Mouse (Mus musculus): ENCODE measurements around the gene Hddc3.

DNA sequence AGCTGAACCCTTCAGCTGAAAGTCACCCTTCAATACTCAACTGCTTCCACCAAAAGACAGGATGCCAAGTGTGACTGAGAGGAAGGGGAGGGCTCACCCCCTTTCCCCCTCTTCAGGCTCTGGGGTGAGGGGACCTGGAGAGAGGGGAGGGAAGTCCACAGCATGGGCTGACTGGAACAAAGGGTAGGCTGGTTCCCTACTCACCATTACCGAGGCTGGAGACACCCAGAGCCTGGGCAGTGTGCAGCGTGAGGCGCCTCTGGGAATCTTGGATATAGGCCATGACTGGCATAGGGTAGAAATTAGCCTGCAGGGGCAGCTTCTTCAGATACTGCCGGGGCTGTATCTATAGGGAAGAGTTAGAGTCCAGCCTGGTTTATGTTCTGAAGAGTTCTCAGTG lies 15.1 kb downstream of the Hddc3 start:
- TF ChIP-seq CTCF (conservative IDR thresholded peaks at IDR 0.05 in 1 of 2, IDR thresholded peaks at IDR 0.05 in 1 of 2; ENCODE audit: low read depth in 2 of 2, low read length in 2 of 2) (no peak), USF2 (conservative IDR thresholded peaks at IDR 0.05; ENCODE audit: low read depth, low read length) (no peak), RAD21 (IDR thresholded peaks at IDR 0.05; ENCODE audit: low read depth, low read length) (no peak), KAT2A (IDR thresholded peaks at IDR 0.05; ENCODE audit: insufficient replicate concordance, low read length) (no peak), POLR2A (IDR thresholded peaks at IDR 0.05; ENCODE audit: low read depth, low read length) (no peak), TBP (conservative IDR thresholded peaks at IDR 0.05; ENCODE audit: low read depth, low read length) (no peak), MEF2A (IDR thresholded peaks at IDR 0.05; ENCODE audit: borderline replicate concordance, low read depth, low read length) (no peak), NELFE (IDR thresholded peaks at IDR 0.05; ENCODE audit: low read depth, low read length) (no peak), ZNF384 (IDR thresholded peaks at IDR 0.05; ENCODE audit: low read depth, low read length) (no peak), ZC3H11A (IDR thresholded peaks at IDR 0.05; ENCODE audit: low read depth, low read length) (no peak), MAZ (IDR thresholded peaks at IDR 0.05; ENCODE audit: low read depth, low read length) (no peak), ZKSCAN1 (IDR thresholded peaks at IDR 0.05; ENCODE audit: borderline replicate concordance, low read depth, low read length) (no peak)
